Mouse (Mus musculus) monocyte, adult 5-6 weeks (primary cell): ENCODE results near the gene Snx8. TPM values are rescaled to one million over a fixed set of nuclear protein-coding genes. Genes with fewer than 3 reads are reported as not detected.

Experiments used
- ATAC-seq: fragments of 153-309, 156-312 bp; replicated peaks from 2 replicates; pipeline ENCODE4 v1.8.0; 2017; ENCODE audit warnings: mild to moderate bottlenecking; ENCODE audit not compliant: low TSS enrichment, insufficient number of reproducible peaks, severe bottlenecking, poor library complexity, low FRiP score
- total RNA-seq: library from RNA; stranded (forward); fragments of 200-1000, 200-491, 200-594 nt; gene quantifications from 3 replicates; pipeline ENCODE4 v1.2.3, GENCODE M21; 2017

Snx8 gene
- total RNA-seq, result 11.6 to 20.9 TPM (median 12.9 TPM) in 3 replicates

GRCm38 (mm10) chr5:140388588-140389576, at the start of gene Snx8:
Snx8 (minus strand) TSS chr5:140389262.
- ATAC-seq, result peak; percentile 95

- no peak for ATAC-seq
Observed at GRCm38 (mm10) chr5:140425016-140425783, 36.1 kb upstream of the Snx8 start.

GRCm38 (mm10) chr5:140420616-140421015, 31.6 kb upstream of the Snx8 start:
- ATAC-seq, result no peak

- 0 out of 2 replicates have a peak, but pooled peaks have one; percentile 7 for ATAC-seq
Observed at GRCm38 (mm10) chr5:140419442-140420080, 30.5 kb upstream of the Snx8 start.

GRCm38 (mm10) chr5:140418489-140419441, 29.7 kb upstream of the Snx8 start, which contains the start of gene Eif3b:
Eif3b (plus strand) TSS chr5:140419328.
- peak; percentile 91 for ATAC-seq

- no peak for ATAC-seq
Observed at GRCm38 (mm10) chr5:140418106-140418488, 29.0 kb upstream of the Snx8 start.

- ATAC-seq, result no peak
Observed at GRCm38 (mm10) chr5:140414647-140415046, 25.6 kb upstream of the Snx8 start.

- peak; percentile 66 for ATAC-seq
Observed at GRCm38 (mm10) chr5:140411339-140411738, 22.3 kb upstream of the Snx8 start.

- no peak for ATAC-seq
Observed at GRCm38 (mm10) chr5:140408801-140409200, 19.7 kb upstream of the Snx8 start.

- ATAC-seq, result no peak
Observed at GRCm38 (mm10) chr5:140406666-140407065, 17.6 kb upstream of the Snx8 start.

- no peak for ATAC-seq
Observed at GRCm38 (mm10) chr5:140405126-140405525, 16.1 kb upstream of the Snx8 start.

GRCm38 (mm10) chr5:140402640-140403270, 13.7 kb upstream of the Snx8 start:
- ATAC-seq, result no peak

GRCm38 (mm10) chr5:140396166-140396940, 7.3 kb upstream of the Snx8 start:
- 0 out of 2 replicates have a peak, but pooled peaks have one; percentile 50 for ATAC-seq

- ATAC-seq, result no peak
Observed at GRCm38 (mm10) chr5:140392701-140393100, 3.6 kb upstream of the Snx8 start.

GRCm38 (mm10) chr5:140391981-140392380, 2.9 kb upstream of the Snx8 start:
- ATAC-seq, result no peak

- ATAC-seq, result no peak
Observed at GRCm38 (mm10) chr5:140391435-140391834, 2.4 kb upstream of the Snx8 start.

GRCm38 (mm10) chr5:140389647-140390046, 585 bp upstream of the Snx8 start:
- ATAC-seq, result no peak
